Mouse (Mus musculus): ENCODE results near the gene Mtor. TPM values are rescaled to one million over a fixed set of nuclear protein-coding genes. Genes with fewer than 3 reads are reported as not detected.

Mtor gene
- polyA plus RNA-seq, 2 experiments: 6.1 to 9.4 TPM

DNA sequence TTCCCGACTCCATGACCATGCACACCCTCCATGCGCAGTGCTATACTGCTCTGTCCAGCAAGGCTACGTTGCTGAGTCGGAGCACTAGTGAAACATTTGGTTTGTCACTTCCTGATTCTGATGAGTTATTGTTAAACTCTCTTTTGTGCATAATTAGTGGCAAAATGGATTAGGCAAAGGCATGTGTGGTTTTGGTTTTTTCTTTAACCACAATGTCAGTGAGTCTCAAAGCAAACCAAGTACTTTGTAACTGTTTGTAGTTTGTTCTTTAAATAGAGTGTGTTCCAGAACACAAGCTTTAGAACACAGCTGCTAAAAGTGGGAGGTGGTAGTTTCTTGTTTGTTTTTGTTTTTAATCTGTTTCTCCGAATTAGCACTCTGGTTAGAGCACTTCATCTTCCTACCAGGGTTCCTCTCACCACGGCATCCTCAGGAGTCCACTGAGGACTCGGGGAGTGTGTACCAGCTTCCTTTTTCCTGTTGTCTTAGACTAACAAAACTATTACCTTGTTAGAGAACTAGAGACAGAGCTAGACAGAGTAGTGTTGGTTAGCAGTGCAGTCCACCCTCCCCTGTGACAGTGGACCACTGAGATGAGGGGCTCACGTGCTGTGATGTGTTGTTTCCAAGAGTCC lies 61.2 kb downstream of the Mtor start:
- Histone ChIP-seq H3K4me3 (ENCODE audit: insufficient read depth in 1 of 2, low read depth in 2 of 2, low read length in 2 of 2) (no peak overlapping the region), H3K27me3 (ENCODE audit: control insufficient read depth, insufficient read depth, low read length) (no peaks in the 10 kb centered on the region), H3K4me1 (replicated peaks; ENCODE audit: control insufficient read depth in 2 of 2, insufficient read depth in 2 of 2, low read length in 1 of 2) (no peaks in the 10 kb centered on the region), H3K9ac (replicated peaks) (no peak overlapping the region), H3K27ac (no peak overlapping the region), H3K36me3 (replicated peaks; ENCODE audit: control insufficient read depth, insufficient read depth, low read depth) (peaks cover 4% of the 10 kb centered on the region; the same call in 1 of the 2 replicates), H3K9me3 (ENCODE audit: control insufficient read depth, low read length) (no peaks in the 10 kb centered on the region), H3K4me2 (ENCODE audit: low read depth) (no peak overlapping the region)
- no peak for TF ChIP-seq EP300 (IDR thresholded peaks at IDR 0.05; ENCODE audit: low read depth)
- no peak for TF ChIP-seq CTCF (IDR thresholded peaks at IDR 0.05; ENCODE audit: low read depth)
- ATAC-seq (ENCODE audit: insufficient read depth): no peak
- no peak for DNase-seq (ENCODE audit: low read depth in 3 of 3, low spot score in 3 of 3)
- WGBS (ENCODE audit: insufficient replicate concordance): 63% methylated on average over 8 of the region's 8 CpGs

DNA sequence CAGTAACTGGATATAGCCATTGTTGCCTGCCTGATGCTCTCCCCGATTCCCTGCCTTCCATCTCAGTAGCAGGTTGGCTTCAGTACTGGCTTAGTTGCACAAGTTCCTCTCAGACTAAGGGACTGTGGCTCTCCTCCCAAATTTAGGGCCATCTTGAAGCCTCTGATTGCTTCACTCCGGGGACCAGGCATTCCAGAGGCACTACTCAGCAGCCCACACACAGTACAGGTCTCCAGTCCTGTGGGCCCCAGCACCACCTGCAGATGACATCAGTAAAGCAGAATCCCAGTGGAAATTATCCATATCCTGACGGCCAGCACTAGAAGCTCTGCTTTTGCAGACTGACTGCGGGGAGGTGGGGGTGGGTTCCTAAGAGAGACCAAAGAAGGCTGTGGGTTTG lies 62.3 kb downstream of the Mtor start:
- no peak for TF ChIP-seq EP300 (IDR thresholded peaks at IDR 0.05; ENCODE audit: low read depth)
- no peak for TF ChIP-seq CTCF (IDR thresholded peaks at IDR 0.05; ENCODE audit: low read depth)
- H3K4me3 ChIP-seq (ENCODE audit: insufficient read depth in 1 of 2, low read depth in 2 of 2, low read length in 2 of 2): no peak overlapping the region
- H3K4me1 ChIP-seq (replicated peaks; ENCODE audit: control insufficient read depth in 2 of 2, insufficient read depth in 2 of 2, low read length in 1 of 2): no peaks in the 10 kb centered on the region
- H3K4me2 ChIP-seq (ENCODE audit: low read depth): no peak overlapping the region
- no peak for DNase-seq (ENCODE audit: low read depth in 3 of 3, low spot score in 3 of 3)
- no peak for ATAC-seq (ENCODE audit: insufficient read depth)
- no peak overlapping the region for H3K9ac ChIP-seq (replicated peaks)
- H3K9me3 ChIP-seq (ENCODE audit: control insufficient read depth, low read length): no peaks in the 10 kb centered on the region
- WGBS (ENCODE audit: insufficient replicate concordance): 73% methylated on average over 4 of the region's 4 CpGs
- peaks cover 4% of the 10 kb centered on the region; the same call in 1 of the 2 replicates for H3K36me3 ChIP-seq (replicated peaks; ENCODE audit: control insufficient read depth, insufficient read depth, low read depth)
- no peaks in the 10 kb centered on the region for H3K27me3 ChIP-seq (ENCODE audit: control insufficient read depth, insufficient read depth, low read length)
- H3K27ac ChIP-seq: no peak overlapping the region

DNA sequence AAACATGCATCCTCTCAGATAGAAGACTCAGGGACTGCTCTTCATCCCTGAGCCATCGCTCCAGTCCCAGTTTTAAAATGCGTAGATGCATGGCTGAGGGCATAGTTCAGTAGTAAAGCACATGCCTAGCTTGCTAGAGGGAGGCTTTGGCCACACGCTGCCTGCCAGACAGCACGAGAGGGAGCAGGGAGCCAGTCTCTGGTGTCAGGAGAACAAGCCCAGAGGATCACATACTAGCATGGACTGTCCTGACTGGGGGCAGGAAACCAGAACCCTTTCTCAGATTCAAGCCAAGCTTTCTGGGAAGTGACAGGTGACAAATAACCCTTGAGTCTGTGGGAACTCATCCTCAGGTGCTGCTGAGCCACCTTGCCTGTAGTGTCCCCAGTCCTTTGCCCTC lies 62.9 kb downstream of the Mtor start:
- Histone ChIP-seq H3K36me3 (replicated peaks; ENCODE audit: control insufficient read depth, insufficient read depth, low read depth) (peaks cover 4% of the 10 kb centered on the region; the same call in 1 of the 2 replicates), H3K4me1 (replicated peaks; ENCODE audit: control insufficient read depth in 2 of 2, insufficient read depth in 2 of 2, low read length in 1 of 2) (no peaks in the 10 kb centered on the region), H3K9ac (replicated peaks) (no peak overlapping the region), H3K27ac (no peak overlapping the region), H3K27me3 (ENCODE audit: control insufficient read depth, insufficient read depth, low read length) (no peaks in the 10 kb centered on the region), H3K4me2 (ENCODE audit: low read depth) (no peak overlapping the region), H3K4me3 (ENCODE audit: insufficient read depth in 1 of 2, low read depth in 2 of 2, low read length in 2 of 2) (no peak overlapping the region), H3K9me3 (ENCODE audit: control insufficient read depth, low read length) (no peaks in the 10 kb centered on the region)
- no peak for DNase-seq (ENCODE audit: low read depth in 3 of 3, low spot score in 3 of 3)
- ATAC-seq (ENCODE audit: insufficient read depth): no peak
- no peak for TF ChIP-seq CTCF (IDR thresholded peaks at IDR 0.05; ENCODE audit: low read depth)
- no peak for TF ChIP-seq EP300 (IDR thresholded peaks at IDR 0.05; ENCODE audit: low read depth)
- 87% methylated on average over 4 of the region's 4 CpGs for WGBS (ENCODE audit: insufficient replicate concordance)

DNA sequence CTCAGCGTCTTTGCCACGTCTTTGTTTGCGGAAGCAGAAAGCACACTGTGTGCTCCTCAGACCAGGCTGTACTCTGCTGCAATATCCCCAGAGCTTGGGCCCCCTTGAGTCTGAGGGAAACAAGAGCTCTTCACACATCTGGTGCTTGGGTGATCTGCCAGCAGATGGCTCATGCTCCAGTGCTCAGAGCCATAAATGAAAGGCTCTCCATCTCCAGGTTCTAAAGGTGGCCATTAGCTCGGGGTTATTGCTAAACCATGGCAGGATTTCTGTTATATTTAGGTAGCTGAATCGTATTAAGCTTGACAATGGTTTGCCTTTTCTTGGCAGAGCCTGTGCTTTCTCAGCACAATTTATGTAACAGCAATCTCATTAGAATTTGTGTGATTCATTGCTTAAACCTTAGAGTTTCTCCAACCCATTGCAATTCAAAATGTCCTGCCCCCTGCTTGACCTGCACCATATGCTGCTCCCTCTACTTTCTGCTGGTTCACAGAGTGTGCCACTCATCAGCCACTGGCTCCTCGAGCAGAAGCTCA lies 64.7 kb downstream of the Mtor start:
- Histone ChIP-seq H3K4me3 (ENCODE audit: insufficient read depth in 1 of 2, low read depth in 2 of 2, low read length in 2 of 2) (no peak overlapping the region), H3K4me1 (replicated peaks; ENCODE audit: control insufficient read depth in 2 of 2, insufficient read depth in 2 of 2, low read length in 1 of 2) (no peaks in the 10 kb centered on the region), H3K27me3 (ENCODE audit: control insufficient read depth, insufficient read depth, low read length) (no peaks in the 10 kb centered on the region), H3K9me3 (ENCODE audit: control insufficient read depth, low read length) (no peaks in the 10 kb centered on the region), H3K4me2 (ENCODE audit: low read depth) (no peak overlapping the region), H3K36me3 (replicated peaks; ENCODE audit: control insufficient read depth, insufficient read depth, low read depth) (peaks cover 4% of the 10 kb centered on the region; the same call in 1 of the 2 replicates), H3K9ac (replicated peaks) (no peak overlapping the region), H3K27ac (no peak overlapping the region)
- TF ChIP-seq CTCF (IDR thresholded peaks at IDR 0.05; ENCODE audit: low read depth): no peak
- TF ChIP-seq EP300 (IDR thresholded peaks at IDR 0.05; ENCODE audit: low read depth): no peak
- DNase-seq (ENCODE audit: low read depth in 3 of 3, low spot score in 3 of 3) (no peak), ATAC-seq (ENCODE audit: insufficient read depth) (no peak)
- 70% methylated on average over 6 of the region's 6 CpGs for WGBS (ENCODE audit: insufficient replicate concordance)

DNA sequence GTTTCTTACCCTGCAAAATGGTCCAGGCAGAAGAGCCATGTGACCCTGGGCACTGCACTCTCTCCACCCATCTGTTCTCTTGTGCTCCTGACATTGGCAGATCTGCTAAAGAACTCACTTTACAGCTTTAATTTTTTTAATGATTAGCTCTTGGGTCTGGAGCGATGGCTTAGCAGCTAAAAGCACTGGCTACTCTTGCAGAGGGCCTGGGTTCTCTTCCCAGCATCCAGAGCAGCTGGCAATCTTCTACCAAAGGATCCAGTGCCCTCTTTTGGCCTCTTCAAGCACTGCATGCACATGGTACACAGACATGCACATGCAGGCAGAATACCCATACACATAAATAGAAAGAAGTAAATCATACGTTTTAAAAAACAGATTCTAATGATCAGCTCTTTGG lies 66.9 kb downstream of the Mtor start:
- TF ChIP-seq EP300 (IDR thresholded peaks at IDR 0.05; ENCODE audit: low read depth) (no peak), CTCF (IDR thresholded peaks at IDR 0.05; ENCODE audit: low read depth) (peak; percentile 43)
- Histone ChIP-seq H3K4me1 (replicated peaks; ENCODE audit: control insufficient read depth in 2 of 2, insufficient read depth in 2 of 2, low read length in 1 of 2) (no peaks in the 10 kb centered on the region), H3K9ac (replicated peaks) (no peak overlapping the region), H3K36me3 (replicated peaks; ENCODE audit: control insufficient read depth, insufficient read depth, low read depth) (no peaks in the 10 kb centered on the region; the same call in 1 of the 2 replicates), H3K9me3 (ENCODE audit: control insufficient read depth, low read length) (no peaks in the 10 kb centered on the region), H3K27ac (no peak overlapping the region), H3K4me2 (ENCODE audit: low read depth) (no peak overlapping the region), H3K27me3 (ENCODE audit: control insufficient read depth, insufficient read depth, low read length) (no peaks in the 10 kb centered on the region), H3K4me3 (ENCODE audit: insufficient read depth in 1 of 2, low read depth in 2 of 2, low read length in 2 of 2) (no peak overlapping the region)
- 65% methylated on average over 2 of the region's 2 CpGs for WGBS (ENCODE audit: insufficient replicate concordance)
- DNase-seq (ENCODE audit: low read depth in 3 of 3, low spot score in 3 of 3): no peak
- ATAC-seq (ENCODE audit: insufficient read depth): no peak
